Mouse (Mus musculus): ENCODE results near the gene Pde6c. TPM values are rescaled to one million over a fixed set of nuclear protein-coding genes. Genes with fewer than 3 reads are reported as not detected.

Pde6c gene
- total RNA-seq, 1 experiment from 2014 or later = not detected

DNA sequence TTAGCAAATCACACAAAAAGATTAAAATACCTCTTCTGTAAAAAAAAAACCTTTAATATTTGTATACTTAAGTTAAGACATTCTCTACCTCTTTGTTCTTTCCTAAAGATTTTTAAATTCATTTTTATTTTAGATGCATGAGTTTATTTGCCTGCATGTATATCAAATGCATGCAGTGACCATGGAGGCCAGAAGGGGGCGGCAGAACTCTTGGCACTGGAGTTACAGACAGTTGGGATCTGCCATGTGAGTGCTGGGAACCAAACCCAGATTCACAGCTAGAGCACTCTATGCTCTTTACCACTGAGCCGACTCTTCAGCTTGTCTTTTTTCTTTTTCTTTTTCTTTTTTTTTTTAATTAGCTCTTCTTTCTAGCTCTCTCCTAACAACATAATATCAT is 96.1 kb downstream of the Pde6c start:
- ATAC-seq (replicated peaks; ENCODE audit: insufficient number of reproducible peaks, low FRiP score, low TSS enrichment, poor library complexity, severe bottlenecking) = no peak

DNA sequence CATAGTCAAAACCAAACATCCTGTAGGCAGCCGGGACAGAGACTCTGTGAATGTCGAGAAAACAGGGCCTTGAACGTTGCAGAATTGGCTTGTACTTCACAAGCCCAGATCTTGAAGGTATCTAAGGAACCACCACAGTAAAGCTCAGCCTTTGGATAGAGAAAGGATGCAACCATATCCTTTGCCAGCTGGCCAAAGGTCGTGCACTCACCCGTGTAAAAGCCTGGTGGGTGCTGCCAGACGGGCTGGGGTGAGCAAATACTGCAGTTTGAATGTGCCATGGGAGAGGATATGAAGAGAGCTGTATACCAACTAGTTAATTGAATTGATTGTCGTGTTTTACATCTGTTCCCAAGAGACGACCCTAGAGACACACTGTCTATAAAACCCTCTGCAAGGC is 99.5 kb downstream of the Pde6c start:
- ATAC-seq (replicated peaks; ENCODE audit: insufficient number of reproducible peaks, low FRiP score, low TSS enrichment, poor library complexity, severe bottlenecking) = no peak

DNA sequence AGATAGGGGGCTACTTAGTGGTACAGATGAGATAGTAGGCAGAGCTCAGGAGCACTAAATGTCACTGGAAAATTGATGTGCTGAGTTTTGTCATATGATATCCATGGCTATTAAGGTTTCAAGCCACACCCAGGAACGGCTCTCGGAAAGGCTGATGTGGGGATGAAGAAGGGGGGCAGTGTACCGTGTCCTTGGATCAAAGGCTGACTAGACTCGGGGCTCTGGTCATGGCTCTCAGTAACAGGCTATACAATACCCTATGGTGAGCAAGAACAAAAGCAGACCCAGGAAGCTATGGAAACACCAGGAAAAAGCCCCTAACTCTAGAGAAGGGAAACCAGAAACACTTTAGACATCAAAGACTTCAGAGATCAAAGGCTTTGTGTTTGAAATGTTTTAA is 99.9 kb downstream of the Pde6c start:
- ATAC-seq (replicated peaks; ENCODE audit: insufficient number of reproducible peaks, low FRiP score, low TSS enrichment, poor library complexity, severe bottlenecking) = no peak

Other genes with a start within 250 kb of the Pde6c start
- 4.6 to 10.5 TPM (median 7.5 TPM) in 3 replicates for gene Myof, start 89.2 kb upstream of the Pde6c start, total RNA-seq (2017)
- 2.9 to 4.1 TPM (median 3.4 TPM) in 3 replicates for gene Cep55, start 77.8 kb upstream of the Pde6c start, total RNA-seq (2017)
- gene Ffar4, start 35.7 kb upstream of the Pde6c start, total RNA-seq (2017) = 0.32 TPM in 1 of 3 replicates, not detected in the others
- not detected in 3 replicates for gene Rbp4, start 7.5 kb upstream of the Pde6c start, total RNA-seq (2017)
- gene Fra10ac1, start 91.4 kb downstream of the Pde6c start, total RNA-seq (2017) = 21.3 to 28.9 TPM (median 22.3 TPM) in 3 replicates
- not detected in 3 replicates for gene Lgi1, start 131.8 kb downstream of the Pde6c start, total RNA-seq (2017)